Comparison of ENCODE assay signal across 35 mouse cellular contexts in genomic region chr2:73164666-73165065, GRCm38 (mm10).
"Had no signal": no experiment of that assay in that cellular context is flagged by ENCODE, and none has a peak within 500 bp of the region (broad histone marks: within the 10 kb centered on the region; RNA-seq: fewer than 3 reads in every experiment).

No protein-coding gene starts in this region.

- H3K27me3 ChIP-seq: heart, embryonic 12.5 days; heart, embryonic 13.5 days; heart, embryonic 15.5 days; hindbrain, embryonic 12.5 days; hindbrain, embryonic 13.5 days; hindbrain, embryonic 15.5 days; intestine, embryonic 15.5 days; kidney, embryonic 15.5 days had no signal

- H3K4me2 ChIP-seq: heart, embryonic 12.5 days; heart, embryonic 13.5 days; heart, embryonic 15.5 days; hindbrain, embryonic 12.5 days; hindbrain, embryonic 13.5 days; hindbrain, embryonic 14.5 days; hindbrain, embryonic 15.5 days; intestine, embryonic 15.5 days; kidney, embryonic 15.5 days had no signal

- H3K4me3 ChIP-seq: heart, adult 2 months; heart, embryonic 10.5 days; heart, embryonic 12.5 days; heart, embryonic 13.5 days; heart, embryonic 15.5 days; hindbrain, embryonic 10.5 days; hindbrain, embryonic 12.5 days; hindbrain, embryonic 13.5 days; hindbrain, embryonic 15.5 days; intestine, embryonic 15.5 days; kidney, embryonic 15.5 days; layer of hippocampus, adult 2 months had no signal

- H3K9ac ChIP-seq: heart, embryonic 12.5 days; heart, embryonic 13.5 days; heart, embryonic 15.5 days; hindbrain, embryonic 12.5 days; hindbrain, embryonic 13.5 days; hindbrain, embryonic 14.5 days; hindbrain, embryonic 15.5 days; intestine, embryonic 15.5 days; kidney, embryonic 15.5 days had no signal

- H3K4me1 ChIP-seq: heart, embryonic 10.5 days; heart, embryonic 12.5 days; heart, embryonic 13.5 days; heart, embryonic 15.5 days; hindbrain, embryonic 10.5 days; hindbrain, embryonic 12.5 days; hindbrain, embryonic 13.5 days; hindbrain, embryonic 15.5 days; intestine, embryonic 15.5 days; kidney, embryonic 15.5 days had no signal

- H3K9me3 ChIP-seq: heart, embryonic 10.5 days; heart, embryonic 12.5 days; heart, embryonic 13.5 days; heart, embryonic 15.5 days; hindbrain, embryonic 10.5 days; hindbrain, embryonic 12.5 days; hindbrain, embryonic 13.5 days; hindbrain, embryonic 15.5 days; intestine, embryonic 15.5 days; kidney, embryonic 15.5 days had no signal

- H3K36me3 ChIP-seq: heart, embryonic 10.5 days; heart, embryonic 12.5 days; heart, embryonic 13.5 days; heart, embryonic 15.5 days; hindbrain, embryonic 10.5 days; hindbrain, embryonic 12.5 days; hindbrain, embryonic 13.5 days; hindbrain, embryonic 15.5 days; intestine, embryonic 15.5 days; kidney, embryonic 15.5 days had no signal

- ATAC-seq: hindbrain, embryonic 16.5 days; hindbrain, postnatal 0 days; inflammation-experienced regulatory T-cells, adult 6 months; intestine, embryonic 15.5 days; intestine, embryonic 16.5 days; intestine, postnatal 0 days had no signal

- H3K27ac ChIP-seq: heart, adult 2 months; heart, embryonic 10.5 days; heart, embryonic 13.5 days; heart, embryonic 15.5 days; hindbrain, embryonic 10.5 days; hindbrain, embryonic 12.5 days; hindbrain, embryonic 13.5 days; hindbrain, embryonic 14.5 days; hindbrain, embryonic 15.5 days; hindbrain, postnatal 0 days; intestine, embryonic 15.5 days; kidney, embryonic 15.5 days; kidney, postnatal 0 days; layer of hippocampus, adult 2 months had no signal

- DNase-seq: heart, adult 2 months; heart, postnatal 10 days; heart, postnatal 14 days; heart, postnatal 36 days; heart, postnatal 4 days; kidney, adult 11 months; kidney, adult 18-20 months; kidney, adult 2 months; kidney, adult 8-10 months; kidney, adult 9 months; kidney, postnatal 10 days; kidney, postnatal 14 days; kidney, postnatal 25 days; kidney, postnatal 36 days; kidney, postnatal 4 days; layer of hippocampus, adult 9-11 months; layer of hippocampus, postnatal 36 days had no signal
